Mouse (Mus musculus): Measurements from ENCODE around the gene Nup107.

GRCm38 (mm10) chr10:117782491-117783260 lies 9.8 kb downstream of the Nup107 start:
- TF ChIP-seq CTCF (IDR thresholded peaks at IDR 0.05; ENCODE audit: extremely low read depth, insufficient read depth, low read length) = no peak
- TF ChIP-seq POLR2A (IDR thresholded peaks at IDR 0.05; ENCODE audit: extremely low read depth, insufficient read depth, low read length) = no peak

Measured in cortical plate, adult 2 months (tissue).